Mouse (Mus musculus): ENCODE results near the gene Spata25.
"Not testable (repeated sequence)": the region's sequence is repeated elsewhere in the genome, so short reads cannot be mapped to it uniquely, and the experiment has no call there.

Spata25 gene

DNA sequence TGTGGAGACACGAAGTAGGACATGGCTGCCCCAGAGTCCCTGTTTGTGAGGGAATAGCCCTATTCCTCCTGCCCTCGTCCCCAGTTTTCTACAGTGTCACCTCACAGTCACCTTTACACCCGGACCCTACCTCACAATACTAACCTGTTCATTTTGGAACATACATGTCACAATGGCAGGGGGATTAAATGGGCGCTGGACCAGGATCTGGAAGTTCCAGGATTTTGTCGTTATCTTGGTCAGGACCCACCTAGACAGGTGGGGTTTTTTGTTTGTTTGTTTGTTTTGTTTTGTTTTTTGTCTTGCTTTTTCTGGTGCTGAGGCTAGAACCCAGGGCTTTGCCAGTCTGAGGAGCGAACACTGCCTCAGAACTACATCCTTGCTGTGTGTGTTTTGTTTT, at the start of gene Spata25:
Spata25 (minus strand) TSS at position 101 of the 400 bp plus-strand sequence.
- no peak for DNase-seq (ENCODE audit: low spot score in 2 of 2)

DNA sequence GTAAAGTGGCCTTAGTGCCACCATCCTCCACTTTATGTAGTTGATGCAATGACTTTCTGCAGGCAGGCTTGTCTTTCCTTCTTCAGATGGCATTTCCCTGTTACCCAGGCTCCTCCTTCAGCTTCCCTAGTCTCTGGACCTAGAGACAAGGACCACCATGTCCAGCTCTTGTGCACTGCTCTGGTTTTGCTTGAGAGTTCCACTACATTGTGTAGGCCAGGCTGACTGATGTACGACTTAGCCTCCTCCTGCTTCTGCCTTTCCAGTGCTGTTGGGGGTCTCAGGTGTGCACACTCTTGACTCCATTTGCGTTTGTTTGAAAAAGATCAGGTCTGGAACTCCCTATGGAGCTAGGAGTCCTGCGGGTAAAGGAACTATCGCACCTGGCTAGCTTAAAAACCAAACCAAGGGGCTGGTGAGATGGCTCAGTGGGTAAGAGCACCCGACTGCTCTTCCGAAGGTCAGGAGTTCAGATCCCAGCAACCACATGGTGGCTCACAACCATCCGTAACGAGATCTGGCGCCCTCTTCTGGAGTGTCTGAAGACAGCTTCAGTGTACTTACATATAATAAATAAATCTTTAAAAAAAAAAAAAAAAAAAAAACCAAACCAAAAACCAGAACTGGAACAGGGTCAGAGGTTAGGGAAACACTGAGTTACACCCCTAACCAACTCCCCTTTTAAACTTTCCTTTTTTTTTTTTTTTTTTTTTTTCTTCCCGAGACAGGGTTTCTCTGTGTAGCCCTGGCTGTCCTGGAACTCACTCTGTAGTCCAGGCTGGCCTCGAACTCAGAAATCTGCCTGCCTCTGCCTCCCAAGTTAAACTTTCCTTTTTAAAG, 49.3 kb upstream of the Spata25 start:
- not testable (repeated sequence) for DNase-seq (ENCODE audit: low spot score in 2 of 2)

DNA sequence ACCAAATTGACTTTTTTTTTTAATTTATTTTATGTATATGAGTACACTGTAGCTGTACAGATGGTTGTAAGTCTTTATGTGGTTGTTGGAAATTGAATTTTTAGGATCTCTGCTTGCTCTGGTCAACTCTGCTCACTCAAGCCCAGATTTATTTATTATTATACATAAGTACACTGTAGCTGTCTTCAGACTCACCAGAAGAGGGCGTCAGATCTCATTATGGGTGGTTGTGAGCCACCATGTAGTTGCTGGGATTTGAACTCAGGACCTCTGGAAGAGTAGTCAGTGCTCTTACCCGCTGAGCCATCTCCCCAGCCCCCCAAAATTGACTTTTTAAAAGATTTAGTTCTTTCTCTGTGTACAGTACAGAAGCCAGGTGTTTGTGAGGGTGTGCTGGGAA, 47.3 kb upstream of the Spata25 start:
- not testable (repeated sequence) for DNase-seq (ENCODE audit: low spot score in 2 of 2)

DNA sequence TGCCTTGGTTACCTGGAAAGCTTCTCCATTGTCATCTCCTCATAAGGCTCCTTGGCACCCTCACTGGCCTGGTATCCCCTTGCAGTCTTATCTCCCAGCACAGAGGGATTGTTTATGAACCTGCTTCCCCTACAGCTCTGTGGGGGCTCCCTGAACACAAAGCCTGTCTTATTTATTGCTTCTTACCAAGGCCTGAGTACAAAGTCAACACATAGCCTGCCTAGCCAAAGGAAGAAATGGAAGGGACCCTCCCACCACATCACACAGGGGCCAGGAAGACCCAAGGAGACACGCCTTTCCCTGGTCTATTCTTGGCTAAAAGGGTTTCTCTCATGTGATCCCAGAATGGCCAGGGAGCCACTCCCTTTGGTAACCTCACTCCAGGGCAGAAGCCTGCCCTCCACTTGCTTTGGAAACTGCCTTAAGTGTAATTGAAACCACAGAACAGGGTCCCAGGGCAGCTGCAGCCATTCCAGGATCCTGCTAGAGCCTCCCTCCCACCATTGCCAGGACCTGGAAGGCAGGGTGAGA, 46.0 kb upstream of the Spata25 start:
- no peak for DNase-seq (ENCODE audit: low spot score in 2 of 2)

DNA sequence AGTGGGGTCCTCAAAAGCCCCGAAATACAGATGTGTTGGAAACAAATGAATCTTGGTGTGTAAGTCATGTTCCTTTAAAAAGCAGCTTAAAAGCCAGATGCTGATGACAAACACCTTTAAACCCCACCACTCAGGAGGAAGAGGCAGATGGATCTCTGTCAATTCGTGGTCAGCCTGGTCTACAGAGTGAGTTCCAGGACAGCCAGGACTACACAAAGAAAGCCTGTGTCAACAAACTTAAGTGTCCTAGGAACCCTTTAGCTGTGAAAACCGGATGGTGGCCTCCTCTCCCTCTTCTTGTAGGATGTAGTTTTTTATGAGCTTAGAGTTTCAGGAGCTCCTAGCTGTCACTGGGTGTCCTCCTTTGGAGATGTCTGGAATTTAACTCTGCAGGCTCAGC, 45.3 kb upstream of the Spata25 start:
- DNase-seq (ENCODE audit: low spot score in 2 of 2): no peak

DNA sequence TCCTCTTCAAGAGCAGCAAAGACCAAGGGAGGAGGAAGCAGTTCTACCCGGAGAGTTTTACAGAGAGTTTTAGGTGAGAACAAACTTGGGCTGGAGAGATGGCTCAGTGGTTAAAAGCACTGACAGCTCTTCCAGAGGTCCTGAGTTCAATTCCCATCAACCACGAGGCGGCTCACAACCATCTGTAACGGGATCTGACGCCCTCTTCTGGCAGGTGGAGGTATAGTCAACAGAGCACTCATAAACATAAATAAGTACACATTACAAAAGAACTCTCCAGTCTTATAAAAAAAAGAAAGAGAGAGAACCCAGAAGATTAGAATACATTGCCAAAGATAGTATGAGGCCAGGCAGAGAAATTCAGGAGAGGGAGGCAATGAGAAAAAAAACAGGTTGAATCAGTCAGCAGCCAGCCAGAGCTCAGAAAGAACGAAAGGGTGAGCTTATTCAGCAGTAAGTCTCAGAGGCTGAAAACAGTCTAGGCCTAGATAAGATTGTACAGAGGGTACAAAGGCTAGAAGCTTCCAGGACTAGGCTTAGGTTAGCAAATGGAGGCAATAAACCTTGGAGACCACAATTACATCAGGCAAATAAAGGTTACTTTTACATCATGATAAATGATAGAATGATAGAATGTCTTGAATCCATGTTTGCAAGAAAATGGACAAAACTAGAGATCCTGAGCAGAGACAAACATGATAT, 43.4 kb upstream of the Spata25 start:
- no peak for DNase-seq (ENCODE audit: low spot score in 2 of 2)

DNA sequence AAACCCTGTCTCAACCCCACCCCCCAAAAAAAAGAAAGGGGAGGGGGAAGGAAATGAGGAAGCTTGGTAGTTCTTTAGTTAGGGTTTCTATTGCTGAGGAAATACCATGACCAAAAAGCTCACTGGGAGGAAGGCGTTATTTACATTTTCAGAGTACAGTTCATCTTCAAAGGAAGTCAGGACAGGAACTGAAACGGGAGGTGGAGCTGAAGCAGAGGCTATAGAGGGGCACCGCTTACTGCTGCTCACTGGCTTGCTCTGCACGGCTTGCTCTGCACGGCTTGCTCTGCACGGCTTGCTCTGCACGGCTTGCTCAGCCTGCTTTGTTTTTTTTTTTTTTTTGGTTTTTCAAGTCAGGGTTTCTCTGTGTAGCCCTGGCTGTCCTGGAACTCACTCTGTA, 40.2 kb upstream of the Spata25 start:
- DNase-seq (ENCODE audit: low spot score in 2 of 2): no peak

DNA sequence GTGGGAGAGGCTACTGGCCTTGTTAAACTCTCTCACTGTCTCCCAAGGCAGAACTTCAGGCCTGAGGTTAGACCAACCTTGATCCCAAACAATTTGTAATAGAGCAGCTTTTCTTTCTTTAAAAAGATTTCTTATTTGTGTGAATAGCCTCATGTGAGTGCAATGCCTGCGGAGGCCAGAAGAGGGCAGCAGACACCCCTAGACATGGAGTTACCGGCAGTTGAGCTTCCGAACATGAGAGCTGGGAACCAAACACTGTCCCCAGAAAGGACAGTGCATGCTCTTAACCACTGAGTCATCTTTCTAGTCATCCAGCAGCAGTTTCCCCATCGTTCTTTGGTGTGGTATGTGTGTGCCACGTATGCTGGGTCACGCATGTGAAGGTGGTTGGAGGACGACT, 39.2 kb upstream of the Spata25 start:
- no peak for DNase-seq (ENCODE audit: low spot score in 2 of 2)

DNA sequence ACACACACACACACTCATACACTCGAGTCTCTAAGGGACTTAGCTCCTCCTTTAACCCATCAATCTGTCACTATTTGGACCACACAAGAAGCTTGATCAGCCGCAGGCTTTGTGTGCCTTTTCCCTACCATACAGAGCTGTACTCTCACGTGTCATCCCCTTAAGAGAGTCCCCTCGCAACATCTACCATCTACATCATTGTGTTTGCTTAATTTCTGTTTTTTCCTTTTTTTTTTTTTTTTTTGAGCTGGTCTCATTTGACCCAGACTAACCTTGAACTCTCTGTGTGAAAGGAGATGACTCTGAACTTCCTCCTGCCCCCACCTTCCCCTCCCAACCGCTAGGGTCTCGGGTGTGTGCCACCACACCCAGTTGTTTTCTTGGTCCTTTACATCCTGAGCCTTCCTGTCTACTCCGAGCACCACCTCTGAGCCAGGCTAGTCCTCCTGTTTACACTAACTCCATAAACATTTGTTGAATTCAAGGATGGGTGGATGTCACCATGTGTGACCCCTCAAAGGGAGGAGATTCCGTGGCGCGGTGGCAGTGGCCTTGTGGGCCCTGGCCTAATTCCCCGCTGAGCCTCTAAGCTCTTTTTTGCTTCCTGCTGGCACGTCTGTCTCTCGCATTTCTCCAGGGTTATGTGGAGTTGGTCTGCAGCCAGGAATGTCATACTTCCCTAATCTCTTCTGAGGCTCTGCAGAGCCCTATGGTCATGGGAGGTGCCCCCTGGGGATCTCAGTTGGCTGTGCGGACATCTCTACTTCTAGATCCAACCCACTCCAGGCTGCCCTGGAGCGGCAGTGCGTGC, 38.6 kb upstream of the Spata25 start:
- no peak for DNase-seq (ENCODE audit: low spot score in 2 of 2)

DNA sequence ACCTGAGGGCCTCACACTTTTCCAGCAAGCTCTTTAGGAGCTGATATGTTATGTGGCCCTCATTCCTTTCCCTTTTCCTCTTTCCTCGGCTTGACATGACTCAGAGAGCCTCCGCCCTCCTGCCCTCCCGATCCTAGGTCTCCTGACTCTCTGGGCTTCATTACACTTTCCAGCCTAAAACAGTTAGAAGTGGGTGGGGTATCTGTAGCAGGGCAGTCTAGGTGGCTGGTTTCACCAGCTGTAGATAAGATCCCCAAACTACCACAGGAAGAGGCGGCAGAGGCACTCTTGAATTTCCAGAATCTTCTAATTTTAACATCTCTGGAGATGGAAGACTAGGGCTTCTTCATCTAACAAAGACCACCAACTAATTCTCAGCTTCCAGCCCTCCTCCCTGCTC, 36.3 kb upstream of the Spata25 start:
- no peak for DNase-seq (ENCODE audit: low spot score in 2 of 2)

DNA sequence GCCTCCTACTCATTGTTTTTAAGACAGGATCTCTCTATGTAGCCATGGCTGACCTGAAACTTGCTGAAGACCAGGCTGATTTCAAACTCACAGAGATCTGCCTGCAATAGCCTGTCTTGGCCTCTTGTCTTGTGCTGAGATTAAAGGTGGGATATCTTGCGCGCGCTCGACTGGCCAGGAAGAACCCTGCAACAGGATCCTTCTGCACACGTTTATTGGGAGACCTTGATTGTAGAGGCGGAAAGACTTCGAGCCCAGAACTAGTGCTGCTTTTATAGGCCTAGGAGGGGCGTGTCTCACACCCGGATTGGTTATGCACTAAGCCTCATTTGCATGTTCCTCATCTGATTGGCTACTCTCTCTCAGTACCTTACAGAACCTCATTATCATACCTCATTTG, 35.1 kb upstream of the Spata25 start:
- DNase-seq (ENCODE audit: low spot score in 2 of 2): not testable (repeated sequence)

DNA sequence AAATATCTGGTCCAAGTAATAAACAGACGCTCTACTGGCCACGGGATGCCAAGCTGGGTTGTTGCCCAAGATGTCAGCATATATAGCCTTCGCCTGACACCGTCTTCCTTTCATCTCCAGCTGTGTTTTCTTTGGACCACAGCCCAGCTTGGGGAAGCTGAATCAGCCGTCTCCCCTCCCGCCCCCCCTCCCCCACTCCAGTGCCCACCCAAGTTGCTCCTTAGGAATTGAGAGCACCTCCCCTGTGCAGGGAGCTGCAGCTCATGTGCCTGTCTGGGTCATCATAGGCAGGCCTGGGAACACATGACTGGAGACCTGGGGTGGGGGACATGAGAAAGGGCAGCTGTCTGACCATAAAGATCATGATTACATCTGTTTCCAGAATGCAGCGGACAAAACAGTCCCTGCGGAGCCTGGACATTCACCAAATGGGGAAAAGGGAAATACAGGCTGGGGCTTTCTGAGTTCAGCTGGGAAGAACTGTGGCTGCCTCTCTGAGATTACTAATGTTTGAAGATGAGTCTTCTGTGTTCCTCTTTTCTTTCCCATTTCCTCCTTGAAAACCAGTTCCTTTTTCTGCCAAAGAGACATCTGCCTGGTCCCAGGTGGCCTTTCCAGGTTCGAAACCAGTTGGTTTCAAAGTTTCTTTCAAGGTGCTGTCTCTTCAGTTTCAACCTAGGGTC, 34.0 kb upstream of the Spata25 start:
- no peak for DNase-seq (ENCODE audit: low spot score in 2 of 2)

DNA sequence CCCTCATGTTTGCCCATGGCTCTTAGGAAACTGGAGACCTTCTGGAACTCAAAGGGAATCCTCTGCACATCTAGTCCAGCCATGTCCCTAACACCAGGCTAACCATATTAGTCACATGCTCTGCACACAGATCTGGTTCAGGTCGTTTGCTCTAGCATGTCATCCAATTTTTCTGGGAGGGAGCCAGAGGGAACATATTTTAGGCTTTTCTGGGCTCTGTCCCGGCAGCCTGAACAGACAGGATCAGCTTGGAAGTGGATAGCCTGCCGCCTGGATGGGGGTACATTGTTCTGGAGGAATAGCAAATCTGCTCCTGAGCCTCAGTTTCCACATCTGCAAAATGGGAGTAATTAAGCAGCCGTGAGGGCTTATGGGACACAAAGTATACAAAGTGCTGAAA, 32.8 kb upstream of the Spata25 start:
- no peak for DNase-seq (ENCODE audit: low spot score in 2 of 2)

DNA sequence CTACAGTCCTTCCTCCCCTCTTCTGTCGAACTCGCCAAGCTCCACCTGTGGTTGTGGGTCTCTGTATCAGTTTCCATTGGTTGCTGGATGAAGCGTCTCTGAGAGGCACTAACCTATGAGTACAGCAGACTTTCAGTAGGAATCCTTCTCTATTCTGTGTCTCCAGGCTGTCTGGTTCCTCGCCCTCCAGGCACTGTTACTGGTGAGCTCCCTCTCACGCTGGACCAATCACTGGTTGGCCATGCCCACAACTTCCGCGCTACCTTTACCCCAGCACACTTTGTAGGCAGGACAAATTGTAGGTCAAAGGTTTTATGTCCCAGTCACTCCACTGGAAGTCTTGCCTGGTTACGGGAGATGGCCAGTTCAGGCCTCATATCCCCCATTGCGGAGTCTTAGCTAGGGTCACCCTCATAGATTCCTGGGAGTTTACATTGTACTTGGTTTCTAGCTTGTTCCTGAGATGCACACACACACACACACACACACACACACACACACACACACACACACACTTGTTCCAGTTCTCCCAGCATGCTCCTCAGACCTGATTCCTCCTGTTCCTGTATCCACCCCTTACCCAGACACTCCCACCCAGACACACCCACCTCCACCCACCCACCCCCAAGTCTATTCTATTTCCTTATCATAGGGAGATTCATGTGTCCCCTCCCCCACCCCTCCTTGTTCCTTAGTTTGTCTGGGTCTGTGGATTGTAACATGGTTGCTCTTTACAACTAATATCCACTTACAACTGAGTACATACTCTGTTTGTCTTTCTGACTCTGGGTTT, 31.5 kb upstream of the Spata25 start:
- DNase-seq (ENCODE audit: low spot score in 2 of 2): no peak

DNA sequence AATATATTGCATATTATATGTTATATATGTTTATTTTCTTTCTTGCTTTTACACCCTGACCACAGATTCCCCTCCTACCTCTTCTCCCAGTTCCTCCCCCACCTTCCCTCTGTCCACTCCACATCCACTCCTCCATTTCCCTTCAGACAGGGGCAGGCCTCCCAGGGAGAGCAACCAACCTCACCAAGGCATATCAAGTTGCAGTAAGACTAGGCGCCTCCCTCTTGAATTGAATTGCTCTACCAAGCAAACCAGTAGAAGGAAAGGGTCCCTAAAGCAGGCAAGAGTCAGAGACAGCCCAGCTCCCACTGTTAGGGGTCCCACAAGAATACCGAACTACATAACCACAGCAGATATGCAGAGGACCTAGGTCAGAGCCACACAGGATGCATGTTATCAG, 30.8 kb upstream of the Spata25 start:
- no peak for DNase-seq (ENCODE audit: low spot score in 2 of 2)

DNA sequence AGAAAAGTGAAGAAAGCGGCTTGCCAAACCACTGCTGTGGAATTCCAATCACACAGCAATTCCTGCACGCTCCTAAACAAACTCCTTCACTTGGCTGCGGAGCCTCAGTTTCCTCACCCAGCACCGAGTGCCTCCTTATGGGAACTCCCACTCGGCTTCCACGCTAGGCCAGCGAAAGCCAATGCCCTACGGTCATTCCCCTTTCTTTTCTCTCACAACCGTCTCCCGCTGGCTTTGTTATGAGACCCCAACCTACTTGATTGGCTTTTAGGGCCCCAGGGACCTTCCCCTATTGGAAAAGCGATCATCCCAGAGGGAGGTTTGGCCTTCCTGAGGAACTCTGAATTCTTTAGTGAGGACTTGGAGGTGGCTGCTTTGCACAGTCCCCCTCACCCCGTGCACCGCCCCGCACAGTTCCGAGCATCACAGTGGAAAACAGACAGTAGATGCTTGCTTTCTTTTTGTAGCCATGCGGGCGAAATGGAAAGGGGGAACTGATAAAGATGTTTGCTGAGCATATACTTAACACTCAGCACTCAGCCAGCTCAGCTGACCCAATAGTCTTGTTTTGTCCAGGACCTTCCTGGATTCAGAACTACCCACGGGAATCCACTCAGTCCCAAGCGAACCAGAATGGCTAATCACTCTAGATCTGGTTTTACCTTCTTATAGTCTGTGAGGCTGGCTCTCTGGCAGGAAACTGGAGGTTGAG, 29.7 kb upstream of the Spata25 start:
- no peak for DNase-seq (ENCODE audit: low spot score in 2 of 2)

DNA sequence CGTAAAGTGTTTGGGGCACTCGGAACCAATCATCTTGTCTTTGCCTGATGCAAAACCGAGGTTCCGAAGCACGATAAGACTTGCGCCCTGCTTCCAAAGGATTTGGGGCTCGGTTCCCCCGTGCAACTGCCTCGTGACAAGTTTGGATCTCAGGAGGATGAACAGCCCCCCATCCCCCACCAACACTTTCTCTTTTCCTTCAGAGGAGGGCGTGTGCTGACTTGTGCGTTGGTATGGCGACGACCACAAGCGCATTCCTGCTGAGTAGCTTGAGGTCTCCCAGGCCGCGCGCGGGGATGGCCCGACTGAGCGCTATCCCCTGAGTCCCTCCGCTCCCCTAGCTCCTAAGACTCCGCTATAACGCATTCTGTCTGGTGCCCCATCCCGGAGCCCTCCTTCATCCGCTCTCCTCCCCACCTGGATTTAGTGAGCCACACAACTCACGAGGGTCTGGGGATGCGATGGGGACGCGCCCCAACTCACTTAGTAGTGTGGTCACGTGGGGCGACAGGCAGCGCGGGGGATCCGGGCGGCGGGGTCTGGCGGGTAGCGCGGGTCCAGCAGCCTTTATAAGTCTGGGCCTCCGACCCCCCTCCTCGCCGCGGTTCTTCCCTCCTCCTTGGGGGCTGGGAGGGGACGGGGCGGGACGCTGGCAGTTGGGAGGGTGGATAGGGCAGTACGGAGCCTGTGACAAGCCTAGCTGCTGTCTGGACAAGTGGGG, 28.9 kb upstream of the Spata25 start, which contains the start of gene Pltp:
Pltp (minus strand) TSS at position 611 of the 721 bp plus-strand sequence.
- DNase-seq (ENCODE audit: low spot score in 2 of 2): no peak

DNA sequence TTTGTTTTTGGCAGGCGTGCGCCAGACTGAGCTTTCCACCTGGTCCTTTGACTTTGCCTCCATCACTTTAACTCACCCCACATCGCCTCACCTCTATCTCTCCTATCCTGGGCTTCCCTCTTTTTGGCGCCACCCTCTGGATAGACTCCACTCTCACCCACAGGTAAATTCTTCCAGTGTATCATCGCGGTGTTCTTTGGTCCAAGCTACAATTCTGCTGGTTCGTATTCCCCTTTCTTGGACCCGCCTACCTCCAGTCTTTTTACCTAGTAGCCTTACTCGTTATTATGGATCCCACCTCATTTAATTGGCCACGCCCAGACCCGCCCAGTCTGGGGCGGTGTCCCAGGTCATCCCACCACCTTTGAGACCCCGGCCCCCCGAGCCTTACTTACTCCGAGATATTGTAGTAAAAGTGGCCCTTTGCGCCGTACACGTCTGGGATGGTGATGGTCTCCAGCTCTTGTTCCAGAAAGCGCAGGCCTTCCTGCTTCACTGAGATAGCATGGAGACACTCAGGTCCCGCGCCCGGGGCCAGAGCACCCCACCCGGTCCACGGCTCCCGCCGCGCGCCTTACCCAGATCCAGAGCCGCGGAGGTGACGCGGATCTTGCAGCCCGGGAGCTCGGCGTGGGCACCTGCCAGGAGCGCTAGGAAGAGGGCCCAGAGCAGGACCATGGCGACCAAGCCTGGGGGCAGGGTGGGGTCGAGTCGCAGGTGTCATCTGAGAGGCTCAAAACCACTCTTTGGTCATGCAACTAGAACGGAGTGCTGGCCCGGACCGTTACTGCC, 28.2 kb upstream of the Spata25 start:
- no peak for DNase-seq (ENCODE audit: low spot score in 2 of 2)

Measured in spleen, postnatal 14 days (tissue).